Mouse (Mus musculus) embryonic facial prominence, embryonic 13.5 days (tissue): ENCODE data around the gene Lta. TPM values are rescaled to one million over a fixed set of nuclear protein-coding genes. Genes with fewer than 3 reads are reported as not detected.

Experiments
- ATAC-seq: fragments of 200-750 bp; cut with Nextera tagmentation; 2 replicates; pipeline ENCODE4 v1.8.0; 2017; ENCODE audit warnings: low read depth; ENCODE audit not compliant: insufficient number of reproducible peaks, insufficient read depth, low FRiP score, low TSS enrichment
- H3K27ac ChIP-seq: fragments of 300-500 bp; sonication (generic); 2 replicates; pipeline ENCODE4 v1.5.1; 2015; ENCODE audit warnings: moderate library complexity, mild to moderate bottlenecking, inconsistent platforms
- H3K27me3 ChIP-seq: fragments of 300-500 bp; sonication (generic); 2 replicates; pipeline ENCODE4 v1.6.1; 2015; ENCODE audit warnings: mild to moderate bottlenecking, inconsistent platforms
- H3K36me3 ChIP-seq: fragments of 300-500 bp; sonication (generic); 2 replicates; pipeline ENCODE4 v1.6.1; 2015; ENCODE audit warnings: mild to moderate bottlenecking, inconsistent platforms
- H3K4me1 ChIP-seq: fragments of 300-500 bp; sonication (generic); 2 replicates; pipeline ENCODE4 v1.6.1; 2015; ENCODE audit warnings: inconsistent platforms
- H3K4me2 ChIP-seq: fragments of 300-500 bp; sonication (generic); 2 replicates; pipeline ENCODE4 v1.6.1; 2015; ENCODE audit warnings: moderate library complexity, mild to moderate bottlenecking, inconsistent platforms
- H3K4me3 ChIP-seq: fragments of 300-500 bp; sonication (generic); 2 replicates; pipeline ENCODE4 v1.5.1; 2015; ENCODE audit warnings: mild to moderate bottlenecking, inconsistent platforms
- H3K9ac ChIP-seq: fragments of 300-500 bp; sonication (generic); 2 replicates; pipeline ENCODE4 v1.6.1; 2015; ENCODE audit warnings: mild to moderate bottlenecking, inconsistent platforms
- H3K9me3 ChIP-seq: fragments of 300-500 bp; sonication (generic); 2 replicates; pipeline ENCODE4 v1.6.1; 2016; ENCODE audit warnings: inconsistent platforms
- WGBS: fragments of 180-500 bp; shearing (Covaris S2); methylation state at CpG from one replicate; pipeline ENCODE4 v1.1.7; 2015; ENCODE audit warnings: mixed read lengths; 5-methylcytosine and 5-hydroxymethylcytosine counted together
- polyA plus RNA-seq: library from polyadenylated mRNA; unstranded; fragments of >200 nt; fragmentation: Nextera tagmentation; extraction: Ambion mirVana; gene quantifications from 2 replicates; pipeline ENCODE4 v1.2.1, GENCODE M21; 2015

Gene Lta
- polyA plus RNA-seq, 1 experiment from 2014 or later: 0.24 TPM

DNA sequence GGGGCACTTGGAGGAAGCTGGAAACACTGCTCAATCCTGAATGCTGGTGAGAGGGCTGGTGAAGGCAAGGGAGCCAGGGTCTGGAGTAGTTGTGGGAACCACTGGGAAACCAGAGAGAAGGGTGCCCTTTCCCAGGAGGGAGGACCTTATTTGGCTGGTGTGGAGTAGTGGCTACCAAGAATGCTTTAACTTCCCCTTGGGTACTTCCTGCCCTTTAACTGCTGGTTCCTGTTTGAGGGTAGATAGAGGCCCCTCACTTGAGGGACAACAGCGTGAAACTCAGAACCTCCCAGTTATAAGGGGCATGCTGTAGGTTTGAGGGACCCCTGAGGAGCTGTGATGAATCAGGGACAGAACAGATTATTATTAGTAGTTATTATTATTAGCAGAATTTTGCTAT is 16.0 kb downstream of the Lta start:
- no peaks in the 10 kb centered on the region for H3K36me3 ChIP-seq
- no peak overlapping the region for H3K9ac ChIP-seq
- peaks cover 11% of the 10 kb centered on the region for H3K27me3 ChIP-seq
- H3K4me1 ChIP-seq: peaks cover 11% of the 10 kb centered on the region
- H3K27ac ChIP-seq: no peak overlapping the region
- no peak overlapping the region for H3K4me3 ChIP-seq
- no peak for ATAC-seq
- H3K4me2 ChIP-seq: no peak overlapping the region
- no peaks in the 10 kb centered on the region for H3K9me3 ChIP-seq
- 65% methylated on average over 1 of the region's 1 CpGs for WGBS

DNA sequence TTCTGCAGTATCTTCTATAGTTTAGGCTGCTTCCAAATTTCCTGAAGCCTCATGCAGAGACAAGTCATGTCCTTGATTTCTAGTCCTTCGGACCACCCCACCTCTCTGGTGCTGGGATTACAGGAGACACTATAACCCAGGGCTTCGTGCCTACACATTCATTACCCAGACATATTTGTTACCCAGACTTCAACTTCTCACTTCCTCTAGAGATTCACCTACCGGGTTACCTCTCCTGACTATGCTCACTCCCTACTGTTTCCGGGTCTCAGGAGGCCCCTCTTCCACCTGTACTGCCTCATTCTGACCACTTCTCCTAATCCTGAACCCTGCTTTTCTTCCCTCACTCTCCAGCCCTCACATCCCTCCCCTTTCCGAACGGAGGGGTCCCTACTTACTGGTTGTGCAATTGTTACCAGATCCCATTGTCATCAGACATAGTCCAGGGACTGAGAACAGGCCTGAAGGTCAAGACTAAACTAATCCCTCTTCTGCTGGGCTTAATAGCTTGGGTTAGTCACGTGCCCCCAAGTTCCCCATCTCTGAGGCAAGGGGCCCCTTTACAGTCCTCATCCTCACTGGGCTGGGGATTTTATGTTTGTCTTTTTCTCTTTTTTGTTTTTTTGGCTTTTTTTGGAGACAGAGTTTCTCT is 17.1 kb downstream of the Lta start, which contains the start of gene Lst1:
TSS of gene Lst1 (minus strand) at position 481 of the 652 bp plus-strand sequence.
- Histone ChIP-seq H3K9ac (no peak within 1 kb of the TSS), H3K4me3 (no peak within 1 kb of the TSS), H3K36me3 (no peaks in the 10 kb centered on the region), H3K9me3 (no peaks in the 10 kb centered on the region), H3K4me1 (peaks cover 9% of the 10 kb centered on the region), H3K27ac (peak within 1 kb of the TSS; percentile 7; the same call in 1 of the 2 replicates), H3K27me3 (0 out of 2 replicates have a peak, but pooled peaks cover under 1% of the 10 kb centered on the region), H3K4me2 (no peak within 1 kb of the TSS)
- ATAC-seq: no peak
- 76% methylated on average over 7 of the region's 7 CpGs for WGBS

DNA sequence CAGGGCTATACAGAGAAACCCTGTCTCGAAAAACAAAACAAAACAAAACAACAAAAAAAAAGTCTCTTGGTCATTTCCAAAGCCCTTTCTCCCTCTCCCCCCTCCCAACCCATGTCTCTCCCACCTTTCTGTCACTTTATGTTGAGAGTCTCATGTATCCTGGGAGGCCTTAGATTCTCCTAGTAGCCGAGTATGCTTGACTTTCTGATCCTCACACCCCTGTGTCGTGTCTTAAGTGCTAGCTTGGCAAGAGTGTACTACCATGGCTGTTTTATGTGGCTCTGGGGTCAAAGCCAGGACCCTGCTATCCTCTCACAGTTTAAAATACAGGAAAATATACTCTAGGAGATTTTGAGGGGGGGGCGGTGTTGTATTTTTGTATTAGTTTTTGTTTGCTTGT is 17.8 kb downstream of the Lta start:
- no peak for ATAC-seq
- 70% methylated on average over 4 of the region's 4 CpGs for WGBS
- no peaks in the 10 kb centered on the region for H3K9me3 ChIP-seq
- no peaks in the 10 kb centered on the region for H3K36me3 ChIP-seq
- H3K4me1 ChIP-seq: peaks cover 9% of the 10 kb centered on the region
- peak overlapping the region; percentile 7; the same call in 1 of the 2 replicates for H3K27ac ChIP-seq
- H3K4me2 ChIP-seq: no peak overlapping the region
- H3K27me3 ChIP-seq: no peaks in the 10 kb centered on the region
- no peak overlapping the region for H3K9ac ChIP-seq
- no peak overlapping the region for H3K4me3 ChIP-seq

DNA sequence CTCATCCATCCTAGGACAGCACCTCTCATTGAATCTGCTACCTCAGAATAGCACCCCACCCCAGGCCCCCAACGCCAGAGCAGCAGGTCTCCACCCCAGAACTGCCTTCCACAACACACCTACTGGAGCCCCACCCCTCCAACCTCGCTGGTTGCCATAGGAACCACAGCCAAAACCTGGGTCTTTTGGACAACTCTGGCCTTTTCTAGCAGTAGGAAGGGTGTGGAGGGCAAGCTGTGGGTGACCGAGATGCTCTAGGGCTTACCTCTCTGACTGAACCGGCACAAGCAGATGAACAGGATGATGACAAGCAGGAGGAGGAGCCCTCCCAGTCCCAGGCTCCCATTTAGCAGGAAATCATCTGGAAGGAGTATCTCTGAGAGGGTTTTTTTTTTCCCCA is 18.5 kb downstream of the Lta start:
- peaks cover 9% of the 10 kb centered on the region for H3K4me1 ChIP-seq
- H3K4me2 ChIP-seq: peak overlapping the region; percentile 60
- H3K4me3 ChIP-seq: peak overlapping the region; percentile 44
- no peak; the same call in 1 of the 2 replicates for ATAC-seq
- no peak overlapping the region for H3K9ac ChIP-seq
- no peaks in the 10 kb centered on the region for H3K9me3 ChIP-seq
- H3K27ac ChIP-seq: peak overlapping the region; percentile 84
- no peaks in the 10 kb centered on the region for H3K27me3 ChIP-seq
- H3K36me3 ChIP-seq: no peaks in the 10 kb centered on the region
- under 1% methylated on average over 4 of the region's 4 CpGs for WGBS

DNA sequence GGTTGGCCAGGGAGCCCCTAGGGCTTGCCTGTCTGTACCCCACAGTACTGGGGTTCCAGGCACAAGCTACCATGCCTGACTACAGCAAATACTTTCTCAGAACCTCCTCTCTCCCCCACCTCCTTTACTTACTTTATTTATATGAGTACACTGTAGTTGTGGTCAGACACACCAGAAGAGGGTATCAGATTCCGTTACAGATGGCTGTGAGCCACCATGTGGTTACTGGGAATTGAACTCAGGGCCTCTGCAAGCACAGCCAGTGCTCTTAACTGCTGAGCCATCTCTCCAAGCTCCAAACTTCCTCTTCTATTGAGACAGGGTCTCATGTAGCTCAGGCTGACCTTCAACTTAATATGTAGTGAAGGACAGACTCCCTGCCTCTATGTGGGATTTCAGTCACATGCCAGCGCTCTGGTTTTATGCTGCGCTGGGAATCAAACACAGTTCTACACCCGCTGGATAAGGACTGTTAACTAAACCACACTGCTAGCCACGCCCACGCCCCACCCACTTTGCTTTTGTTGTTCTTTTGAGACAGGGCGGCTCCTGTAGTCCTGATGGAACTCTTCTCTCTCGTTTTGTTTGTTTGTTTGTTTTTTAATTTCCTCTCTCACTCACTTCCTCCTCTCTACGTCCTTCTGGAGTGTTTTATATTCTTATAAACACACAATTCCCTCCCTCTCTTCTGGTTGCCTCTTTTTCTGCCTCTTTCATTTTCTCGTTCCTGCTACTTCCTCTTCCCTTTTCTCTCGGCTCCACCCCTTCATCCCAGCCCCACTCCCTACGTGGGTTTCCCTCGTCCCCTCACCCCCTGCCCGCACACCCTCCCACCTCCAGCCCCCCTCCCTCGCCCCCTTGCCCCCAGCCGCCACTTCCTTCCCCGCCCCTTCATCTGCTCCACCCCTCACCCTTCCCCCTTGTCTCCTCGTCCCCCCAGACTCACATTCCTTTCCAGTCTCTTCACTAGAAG is 19.2 kb downstream of the Lta start:
- peak overlapping the region; percentile 84 for H3K27ac ChIP-seq
- peaks cover 9% of the 10 kb centered on the region for H3K4me1 ChIP-seq
- H3K9ac ChIP-seq: peak overlapping the region; percentile 49; the same call in 1 of the 2 replicates
- H3K27me3 ChIP-seq: no peaks in the 10 kb centered on the region
- peak; percentile 49; the same call in 1 of the 2 replicates for ATAC-seq
- H3K36me3 ChIP-seq: no peaks in the 10 kb centered on the region
- 3% methylated on average over 18 of the region's 18 CpGs for WGBS
- no peaks in the 10 kb centered on the region for H3K9me3 ChIP-seq
- peak overlapping the region; percentile 60 for H3K4me2 ChIP-seq
- H3K4me3 ChIP-seq: peak overlapping the region; percentile 44

- no peaks in the 10 kb centered on the region for H3K9me3 ChIP-seq
- H3K4me1 ChIP-seq: no peaks in the 10 kb centered on the region
- no peak overlapping the region for H3K4me2 ChIP-seq
- no peak overlapping the region for H3K9ac ChIP-seq
- no peak overlapping the region for H3K4me3 ChIP-seq
- no peak overlapping the region for H3K27ac ChIP-seq
- no peaks in the 10 kb centered on the region for H3K36me3 ChIP-seq
- H3K27me3 ChIP-seq: no peaks in the 10 kb centered on the region
- ATAC-seq: no peak
- 83% methylated on average over 5 of the region's 5 CpGs for WGBS
Observed at GRCm38 (mm10) chr17:35180093-35180492, 25.1 kb downstream of the Lta start.

- H3K9ac ChIP-seq: no peak overlapping the region
- WGBS: 10% methylated on average over 5 of the region's 5 CpGs
- ATAC-seq: 0 out of 2 replicates have a peak, but pooled peaks have one; percentile 35
Observed at GRCm38 (mm10) chr17:35178528-35178927, 26.6 kb downstream of the Lta start.

DNA sequence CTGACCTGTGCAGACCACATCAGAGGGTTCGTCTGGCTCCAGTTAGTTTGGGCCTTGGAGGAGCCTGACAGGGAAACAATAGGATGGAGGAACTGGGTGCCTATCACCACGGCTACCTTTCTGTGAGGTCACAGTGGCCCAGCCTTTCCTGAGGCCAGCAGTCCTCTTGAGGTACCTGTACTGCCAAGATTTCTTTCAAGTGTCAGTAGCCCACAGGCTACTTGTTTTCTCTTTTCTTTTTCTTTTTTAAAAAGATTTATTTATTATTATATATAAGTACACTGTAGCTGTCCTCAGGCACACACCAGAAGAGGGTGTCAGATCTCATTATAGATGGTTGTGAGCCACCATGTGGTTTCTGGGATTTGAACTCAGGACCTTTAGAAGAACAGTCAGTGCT is 29.2 kb downstream of the Lta start, which contains the start of gene Aif1:
TSS of gene Aif1 (minus strand) at position 101 of the 400 bp plus-strand sequence.
- Histone ChIP-seq H3K4me1 (peaks cover 15% of the 10 kb centered on the region), H3K9ac (no peak within 1 kb of the TSS), H3K4me2 (no peak within 1 kb of the TSS), H3K36me3 (no peaks in the 10 kb centered on the region), H3K27me3 (no peaks in the 10 kb centered on the region), H3K4me3 (no peak within 1 kb of the TSS), H3K9me3 (no peaks in the 10 kb centered on the region), H3K27ac (no peak within 1 kb of the TSS)
- WGBS: 44% methylated on average over 2 of the region's 2 CpGs
- ATAC-seq: no peak

More at GRCm38 (mm10) chr17:35178528-35178927, 26.6 kb downstream of the Lta start:
- Histone ChIP-seq H3K4me2 (no peak overlapping the region), H3K4me3 (no peak overlapping the region), H3K27ac (no peak overlapping the region), H3K4me1 (peaks cover 9% of the 10 kb centered on the region), H3K27me3 (no peaks in the 10 kb centered on the region), H3K36me3 (no peaks in the 10 kb centered on the region), H3K9me3 (no peaks in the 10 kb centered on the region)

DNA sequence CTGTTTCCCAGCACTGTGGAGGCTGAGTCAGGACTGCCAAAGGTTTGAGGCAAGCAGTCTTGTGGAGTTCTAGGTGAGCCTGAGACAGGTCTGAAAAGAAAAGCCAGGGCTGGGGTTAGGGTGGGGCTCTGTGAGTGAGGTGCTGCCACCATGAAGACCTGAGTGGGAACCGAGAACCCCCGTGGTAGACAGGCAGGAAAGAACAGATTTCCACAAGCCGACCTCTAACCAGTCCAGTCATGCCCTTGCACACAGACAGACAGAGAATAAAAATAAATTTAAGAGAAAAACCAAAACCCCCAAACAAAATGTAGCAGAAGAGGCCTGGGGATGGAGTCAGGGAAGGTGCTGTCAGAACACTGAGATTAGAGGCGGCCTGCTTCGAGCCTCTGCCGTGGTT is 29.8 kb downstream of the Lta start:
- WGBS: 58% methylated on average over 6 of the region's 6 CpGs

DNA sequence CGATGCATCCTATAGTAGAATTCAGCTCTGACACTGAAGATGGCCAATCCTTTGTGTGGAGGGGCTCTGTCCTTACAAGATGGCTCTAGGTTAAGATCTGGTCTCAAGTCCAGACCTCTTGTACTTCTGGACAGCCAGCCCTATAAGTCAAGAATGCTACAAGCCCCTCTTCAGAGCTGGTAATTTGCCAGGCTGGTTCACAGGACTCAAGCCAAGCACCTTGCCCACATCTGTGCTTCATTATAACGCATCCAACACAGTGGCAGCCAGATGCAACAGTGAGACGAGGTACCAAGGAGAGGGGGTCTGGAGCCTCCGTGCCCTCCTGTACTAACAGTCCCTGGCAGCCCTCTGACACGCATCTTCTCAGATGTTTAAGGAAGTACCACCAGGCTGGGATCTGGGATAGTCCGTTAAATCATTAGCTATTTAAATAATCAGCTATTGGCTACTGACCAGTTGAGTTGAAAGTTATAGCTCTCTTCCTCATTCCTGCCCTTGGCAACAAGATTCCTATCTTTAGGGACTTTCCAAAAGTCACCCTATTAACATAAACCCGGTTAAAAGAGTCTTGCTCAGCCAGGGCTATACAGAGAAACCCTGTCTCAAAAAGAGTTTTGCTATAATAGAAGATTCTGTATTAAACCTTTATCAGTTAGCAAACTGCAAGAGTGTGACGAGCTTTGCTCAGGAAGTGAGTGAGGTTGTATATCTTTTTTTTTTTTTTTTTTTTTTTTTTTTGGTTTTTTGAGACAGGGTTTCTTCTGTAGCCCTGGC is 30.8 kb downstream of the Lta start:
- Histone ChIP-seq H3K27me3 (no peaks in the 10 kb centered on the region), H3K4me2 (no peak overlapping the region), H3K27ac (peak overlapping the region; percentile 39), H3K9me3 (no peaks in the 10 kb centered on the region), H3K4me1 (peaks cover 15% of the 10 kb centered on the region), H3K9ac (0 out of 2 replicates have a peak overlapping the region, but pooled peaks have one; percentile 49), H3K4me3 (no peak overlapping the region), H3K36me3 (no peaks in the 10 kb centered on the region)
- no peak for ATAC-seq
- WGBS: 48% methylated on average over 8 of the region's 8 CpGs

More for the DNA sequence above, 29.8 kb downstream of the Lta start:
- ATAC-seq: no peak
- no peaks in the 10 kb centered on the region for H3K9me3 ChIP-seq
- no peaks in the 10 kb centered on the region for H3K27me3 ChIP-seq
- H3K36me3 ChIP-seq: no peaks in the 10 kb centered on the region
- H3K27ac ChIP-seq: no peak overlapping the region
- H3K4me1 ChIP-seq: peaks cover 15% of the 10 kb centered on the region
- H3K4me3 ChIP-seq: no peak overlapping the region
- H3K9ac ChIP-seq: no peak overlapping the region
- H3K4me2 ChIP-seq: no peak overlapping the region

DNA sequence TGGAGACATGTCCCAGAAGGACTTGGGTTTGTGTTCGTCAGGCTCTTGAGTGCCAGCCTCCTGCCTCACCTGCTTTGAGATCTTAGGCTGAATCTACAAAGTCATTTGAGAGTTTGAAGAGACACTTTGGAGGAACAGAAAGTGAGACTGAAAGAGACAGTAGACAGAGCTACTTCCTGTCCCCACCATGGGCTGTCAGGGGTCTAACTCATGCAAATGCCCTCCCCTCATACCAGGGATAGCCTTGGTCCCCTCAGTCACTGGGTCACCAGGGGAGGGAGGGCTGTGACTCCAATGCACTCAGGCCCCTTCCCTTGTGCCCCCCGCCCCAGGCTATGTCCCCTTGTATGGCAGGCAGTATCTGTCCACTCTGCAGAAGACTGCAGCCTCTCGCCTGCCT is 31.8 kb downstream of the Lta start:
- Histone ChIP-seq H3K9me3 (no peaks in the 10 kb centered on the region), H3K36me3 (no peaks in the 10 kb centered on the region), H3K27ac (peak overlapping the region; percentile 39; the same call in 1 of the 2 replicates), H3K4me2 (no peak overlapping the region), H3K4me1 (peaks cover 15% of the 10 kb centered on the region), H3K27me3 (no peaks in the 10 kb centered on the region), H3K9ac (no peak overlapping the region), H3K4me3 (no peak overlapping the region)
- WGBS: 61% methylated on average over 3 of the region's 3 CpGs
- ATAC-seq: no peak
